Mouse (Mus musculus) left cerebral cortex, adult 18-20 months (tissue): ENCODE measurements around the gene Tob2. TPM values are rescaled to one million over a fixed set of nuclear protein-coding genes. Genes with fewer than 3 reads are reported as not detected.
A peak's percentile ranks its signal among the peaks of the same experiment; 100 is the strongest.

Experiments used
- DNase-seq, 2 experiments: peaks; one replicate each; pipeline ENCODE4 v3.0.0; 2021 to 2022; ENCODE audit warnings: low spot score in 2 of 2, mixed read lengths in 1 of 2
- total RNA-seq, 2 experiments: library from RNA; stranded (reverse); gene quantifications; 2 replicates each; pipeline ENCODE4 v1.2.3; 2021

The Tob2 gene
- total RNA-seq, 2 experiments from 2014 or later = 33.6 to 36.7 TPM

DNA sequence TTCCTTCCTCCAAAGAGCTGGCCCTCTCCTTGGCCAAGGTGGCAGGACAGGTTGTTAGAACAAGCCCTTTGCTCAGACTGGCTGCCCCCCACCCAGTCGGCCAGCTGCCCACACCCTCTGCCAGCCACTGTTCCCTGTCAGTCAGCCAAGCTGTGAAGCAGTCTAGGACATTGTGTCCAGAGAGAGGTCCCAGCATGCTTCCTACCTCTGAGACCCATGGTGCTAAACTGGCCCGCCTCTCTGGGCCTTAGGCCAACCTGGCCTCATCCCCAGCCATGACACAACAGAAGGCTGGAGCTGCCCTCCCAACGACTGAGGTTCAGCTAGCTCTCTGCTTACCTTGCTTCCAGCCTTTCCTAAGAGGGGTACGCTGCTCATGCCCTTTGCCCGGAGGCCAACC, 19.0 kb downstream of the Tob2 start:
- peak; percentile 62 to 69 for DNase-seq

GRCm38 (mm10) chr15:81838554-81839235, 19.9 kb downstream of the Tob2 start:
- DNase-seq = no peak

- DNase-seq = no peak
These were observed 21.4 kb downstream of the Tob2 start for GRCm38 (mm10) chr15:81836966-81837920.

GRCm38 (mm10) chr15:81836124-81836821, 22.3 kb downstream of the Tob2 start:
- DNase-seq = peak; percentile 86 to 94

- DNase-seq = no peak
These were observed 23.4 kb downstream of the Tob2 start for GRCm38 (mm10) chr15:81835007-81835880.

DNA sequence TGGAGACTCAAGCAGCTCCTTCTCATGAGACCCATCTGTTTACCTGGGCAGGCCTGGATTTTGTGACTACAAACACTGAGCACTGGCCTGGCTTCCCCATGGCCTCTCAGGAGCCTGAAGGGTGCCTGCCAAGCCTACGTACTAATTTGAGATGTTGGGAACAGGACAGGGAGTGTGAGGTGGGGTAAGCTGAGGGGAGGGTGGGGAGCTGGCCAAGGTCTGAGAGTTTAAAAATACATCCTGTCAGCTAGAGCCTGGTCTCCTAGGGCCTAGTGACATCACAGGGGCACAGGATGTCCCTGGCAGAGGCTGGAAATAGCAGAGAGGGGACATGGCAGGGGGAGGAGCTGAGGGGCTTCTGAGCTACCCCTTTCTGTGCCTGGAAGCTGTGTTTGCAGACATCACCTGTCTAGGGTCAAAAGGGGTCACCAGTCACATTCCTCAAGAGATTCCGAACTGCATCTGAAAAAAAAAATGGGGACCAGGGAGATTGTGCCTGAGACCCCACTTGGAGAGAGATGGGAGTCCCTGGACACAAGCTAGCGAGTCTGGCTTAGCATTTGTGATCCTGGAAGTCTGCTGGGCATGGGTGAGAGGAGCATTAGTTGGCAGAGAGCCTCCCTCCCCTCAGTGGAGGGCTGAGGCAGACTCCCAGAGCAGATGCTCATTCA, 24.3 kb downstream of the Tob2 start:
- no peak for DNase-seq

- DNase-seq = no peak
These were observed 25.1 kb downstream of the Tob2 start for GRCm38 (mm10) chr15:81833481-81833880.

DNA sequence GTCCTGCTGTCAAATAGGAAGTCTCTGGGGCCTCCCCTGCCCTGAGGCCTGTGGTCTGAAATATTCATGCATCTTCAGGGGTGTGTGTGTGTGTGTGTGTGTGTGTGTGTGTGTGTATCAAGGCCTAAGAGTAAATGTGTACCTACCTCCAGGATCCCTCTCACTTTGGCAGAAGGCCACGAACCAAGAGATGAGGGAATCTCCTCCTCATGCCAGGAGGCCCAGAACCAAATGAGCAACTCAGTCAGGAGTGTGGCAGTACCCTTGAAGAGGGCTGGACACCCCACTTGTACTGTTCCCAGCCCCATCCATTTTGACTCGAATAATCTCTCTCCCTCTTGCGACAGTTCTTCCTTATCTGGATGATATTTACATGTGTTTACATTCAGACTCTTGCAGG, 26.4 kb downstream of the Tob2 start:
- DNase-seq = no peak

DNA sequence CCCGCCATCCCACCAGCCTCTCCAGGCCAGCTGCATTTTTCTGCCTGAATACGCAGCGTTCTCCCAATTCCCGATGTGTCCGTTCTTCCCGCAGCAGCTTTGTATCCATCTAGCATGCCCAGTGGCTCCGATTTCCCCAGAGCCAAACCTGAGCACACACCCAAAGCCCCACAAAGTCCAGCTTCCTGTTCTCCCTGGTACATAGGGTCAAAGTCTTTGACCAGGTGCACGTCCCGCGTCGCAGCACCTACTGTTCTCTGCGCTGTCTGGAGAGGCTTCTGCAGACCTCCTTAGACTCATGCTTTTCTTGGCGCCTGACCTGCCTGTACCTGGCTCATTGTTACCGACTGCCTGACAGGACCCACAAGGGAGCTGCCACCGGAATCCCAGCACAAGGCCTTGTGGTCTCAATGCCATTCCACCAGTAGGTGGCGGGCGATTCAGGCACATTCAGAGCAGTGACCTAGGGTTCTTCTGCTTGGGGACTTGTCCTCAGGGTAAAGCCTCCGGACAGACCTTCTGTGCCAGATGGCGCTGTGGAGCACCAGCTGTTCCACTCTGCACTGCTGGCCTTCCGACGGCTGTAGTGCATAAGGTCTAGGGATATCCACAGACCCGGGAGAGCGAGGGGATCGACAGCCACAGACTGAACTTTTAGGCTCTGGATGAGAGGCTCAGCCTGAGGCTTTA, 27.3 kb downstream of the Tob2 start:
- peak; percentile 87 to 89 for DNase-seq

DNA sequence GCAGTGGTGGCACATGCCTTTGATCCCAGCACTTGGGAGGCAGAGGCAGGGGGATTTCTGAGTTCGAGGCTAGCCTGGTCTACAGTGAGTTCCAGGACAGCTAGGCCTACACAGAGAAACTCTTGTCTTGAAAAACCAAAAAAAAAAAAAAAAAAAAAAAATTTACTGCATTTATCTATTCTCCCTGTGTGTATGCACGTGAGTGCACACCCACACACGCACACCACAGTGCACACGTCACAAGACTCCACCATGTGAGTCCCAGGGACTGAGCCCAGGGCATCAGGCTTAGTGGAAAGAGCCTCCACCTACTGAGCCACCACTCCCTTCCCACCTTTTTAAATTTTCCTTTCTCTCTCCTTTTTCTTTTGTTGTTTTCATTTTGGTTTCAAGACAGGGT, 28.1 kb downstream of the Tob2 start:
- no peak for DNase-seq

DNA sequence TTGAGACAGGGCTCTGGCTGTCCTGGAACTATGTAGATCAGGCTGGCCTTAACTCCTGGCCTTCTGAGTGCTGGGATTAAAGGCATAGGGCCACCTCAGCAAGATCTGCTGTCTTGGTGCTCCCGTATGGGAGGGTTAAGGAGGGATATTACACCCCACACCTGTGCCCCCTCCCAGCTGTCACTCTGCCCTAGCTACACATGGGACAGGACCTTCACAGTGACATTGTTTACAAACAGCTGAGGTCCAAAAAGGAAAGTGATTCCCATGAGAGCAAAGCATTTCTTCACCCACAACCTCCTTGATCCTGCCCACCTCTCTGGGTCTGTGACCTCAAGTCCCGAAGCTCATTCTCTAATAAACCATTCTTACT, 29.4 kb downstream of the Tob2 start:
- DNase-seq = no peak

DNA sequence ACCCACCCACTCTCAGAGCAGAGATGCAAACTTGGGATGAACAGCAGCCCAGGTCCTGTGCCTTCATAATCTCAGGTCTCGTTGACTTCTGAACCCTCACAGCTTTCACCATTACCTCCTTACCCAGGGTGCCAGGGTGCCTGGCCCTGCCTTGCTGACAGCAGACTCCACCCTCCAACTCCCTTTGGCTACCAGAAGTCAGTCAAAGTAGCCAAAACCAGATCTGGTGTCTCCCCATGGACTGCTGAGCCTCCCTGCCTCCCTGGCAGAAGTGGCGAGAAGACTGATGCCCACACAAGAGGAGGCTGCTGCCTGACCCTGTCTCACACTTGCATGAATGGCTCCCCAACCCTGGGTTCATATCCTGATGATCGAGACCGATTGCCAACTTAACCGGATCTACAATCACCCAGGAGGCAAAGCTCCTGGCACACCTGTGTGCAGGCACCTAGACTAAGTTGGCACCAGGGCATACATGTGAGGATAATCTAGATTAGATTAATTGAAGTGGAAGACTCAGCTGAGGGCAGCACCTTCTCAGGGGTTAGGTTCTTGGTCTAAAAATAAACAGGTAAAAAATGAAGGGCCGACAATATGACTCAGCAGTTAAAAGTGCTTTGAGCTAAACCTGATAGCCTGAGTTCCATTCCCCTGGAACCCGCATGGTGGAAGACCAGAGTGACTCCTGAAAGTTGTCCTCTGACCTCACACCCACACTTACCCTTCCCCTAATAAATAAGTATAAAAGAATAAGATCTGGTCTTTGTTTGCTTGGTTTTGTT, 30.0 kb downstream of the Tob2 start:
- DNase-seq = no peak

DNA sequence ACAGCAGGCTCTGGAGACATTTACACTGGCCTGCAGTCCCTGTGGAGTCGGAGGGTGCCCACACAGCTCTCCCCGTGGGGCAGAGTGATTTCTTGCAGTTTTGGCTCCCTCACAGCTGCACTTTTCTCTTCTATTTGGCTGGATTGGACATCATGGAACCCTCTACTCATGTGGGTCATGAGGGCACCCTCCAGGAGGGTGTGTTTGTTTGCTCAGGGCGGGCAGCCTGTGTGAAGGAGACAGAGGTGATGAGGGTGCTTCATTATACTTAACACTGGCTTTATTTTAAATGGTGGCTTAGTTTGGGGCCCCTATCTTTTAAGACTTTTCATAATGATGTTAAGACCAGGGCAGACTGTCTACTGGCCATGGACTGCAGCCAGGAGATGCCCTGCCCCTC, 33.8 kb downstream of the Tob2 start:
- no peak for DNase-seq

GRCm38 (mm10) chr15:81822631-81823030, 36.0 kb downstream of the Tob2 start:
- no peak for DNase-seq

DNA sequence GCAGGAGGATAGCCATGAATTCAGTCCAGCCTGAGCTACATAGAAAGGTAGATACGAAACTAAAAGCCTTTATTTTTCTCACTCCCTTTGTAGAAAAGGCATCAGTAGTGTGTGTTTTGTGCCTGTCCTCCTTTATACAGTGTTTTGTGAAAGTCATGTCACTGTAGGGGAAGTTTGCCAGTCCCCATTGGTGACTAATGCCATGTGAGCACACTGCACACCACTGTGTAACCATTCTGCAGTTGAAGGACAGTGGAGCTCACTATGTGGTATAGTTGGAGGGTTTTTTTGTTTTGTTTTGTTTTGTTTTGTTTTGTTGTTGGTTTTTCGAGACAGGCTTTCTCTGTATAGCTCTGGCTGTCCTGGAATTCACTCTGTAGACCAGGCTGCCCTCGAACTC, 40.2 kb downstream of the Tob2 start:
- no peak for DNase-seq

- no peak for DNase-seq
These were observed 43.8 kb downstream of the Tob2 start for GRCm38 (mm10) chr15:81814716-81815370.

DNA sequence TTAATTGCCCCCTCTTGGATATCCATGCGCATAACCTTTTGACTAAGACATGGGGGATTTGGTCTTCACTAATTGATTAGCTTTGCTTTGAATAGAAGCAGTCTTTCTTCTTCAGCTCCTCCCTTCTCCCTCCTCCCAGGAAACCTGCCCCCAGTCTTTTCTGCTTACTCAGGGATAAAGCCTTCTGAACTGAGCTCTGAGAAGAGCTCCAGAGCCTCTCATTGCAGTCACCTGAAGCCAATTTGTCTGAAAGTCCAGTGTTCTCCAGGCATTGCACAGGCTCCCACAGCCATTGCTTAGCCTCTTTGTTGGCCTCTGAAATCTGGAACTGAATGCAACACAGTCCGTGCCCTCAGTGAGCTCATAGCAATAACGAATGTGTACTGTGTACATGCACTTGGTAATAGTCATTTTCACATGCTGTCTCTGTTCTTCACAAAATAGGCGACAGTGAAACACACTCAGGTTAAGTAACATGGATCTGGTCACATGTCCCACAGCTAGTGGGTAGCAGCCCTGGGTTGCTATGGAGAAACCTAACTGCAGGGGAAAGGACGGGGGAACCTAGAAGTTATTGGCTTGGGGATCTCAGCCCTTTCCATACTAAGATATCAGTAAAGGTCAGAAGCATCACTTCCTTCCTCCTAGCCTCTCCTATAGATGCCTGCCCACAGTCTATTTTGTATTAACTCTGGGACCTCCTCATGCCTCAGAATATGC, 44.5 kb downstream of the Tob2 start:
- no peak for DNase-seq
